Mouse (Mus musculus) midbrain, postnatal 0 days (tissue): Measurements from ENCODE around the gene Fchsd2. TPM values are rescaled to one million over a fixed set of nuclear protein-coding genes. Genes with fewer than 3 reads are reported as not detected.

Source experiments
- ATAC-seq: fragments of 200-750 bp; cut with Nextera tagmentation; 2 replicates; pipeline ENCODE4 v1.8.0; 2017; ENCODE audit warnings: moderate number of reproducible peaks, mild to moderate bottlenecking, moderate TSS enrichment, moderate library complexity; ENCODE audit not compliant: low FRiP score
- DNase-seq: peaks from one replicate; pipeline ENCODE4 v3.0.0-alpha.2; 2015; ENCODE audit warnings: low spot score
- H3K27ac ChIP-seq: fragments of 300-500 bp; sonication (generic); 2 replicates; pipeline ENCODE4 v1.5.1; 2014; ENCODE audit warnings: low read depth, mild to moderate bottlenecking, low read length, mixed read lengths
- H3K27me3 ChIP-seq: fragments of 300-500 bp; sonication (generic); 2 replicates; pipeline ENCODE4 v1.6.1; 2014; ENCODE audit warnings: low read length, control low read depth, mixed read lengths; ENCODE audit not compliant: insufficient read depth
- H3K36me3 ChIP-seq: fragments of 300-500 bp; sonication (generic); 2 replicates; pipeline ENCODE4 v1.6.1; 2014; ENCODE audit warnings: low read length, control low read depth, mixed read lengths; ENCODE audit not compliant: insufficient read depth
- H3K4me1 ChIP-seq: fragments of 300-500 bp; sonication (generic); 2 replicates; pipeline ENCODE4 v1.6.1; 2014; ENCODE audit warnings: mild to moderate bottlenecking, control low read depth, antibody characterized with exemption, low read length, mixed read lengths; ENCODE audit not compliant: insufficient read depth
- H3K4me2 ChIP-seq: fragments of 300-500 bp; sonication (generic); 2 replicates; pipeline ENCODE4 v1.6.1; 2014; ENCODE audit warnings: low read depth, mild to moderate bottlenecking, low read length, mixed read lengths; ENCODE audit not compliant: poor library complexity, severe bottlenecking
- H3K4me3 ChIP-seq: fragments of 300-500 bp; sonication (generic); 2 replicates; pipeline ENCODE4 v1.5.1; 2014; ENCODE audit warnings: low read depth, mild to moderate bottlenecking, low read length, moderate library complexity
- H3K9ac ChIP-seq: fragments of 300-500 bp; sonication (generic); replicated peaks from 2 replicates; pipeline ENCODE4 v1.6.1; 2014; ENCODE audit warnings: mild to moderate bottlenecking, low read length, moderate library complexity, mixed read lengths; ENCODE audit not compliant: poor library complexity, severe bottlenecking
- H3K9me3 ChIP-seq: fragments of 300-500 bp; sonication (generic); 2 replicates; pipeline ENCODE4 v1.6.1; 2016; ENCODE audit warnings: low read length, control low read depth
- CTCF ChIP-seq: IDR thresholded peaks from 2 replicates; pipeline ENCODE4 v1.5.1; 2016; ENCODE audit warnings: antibody characterized with exemption, mild to moderate bottlenecking
- WGBS: fragments of 180-500 bp; shearing (Covaris S2); extraction: QIAGEN DNeasy Blood & Tissue Kit; methylation state at CpG from one replicate; pipeline ENCODE4 v1.1.7; 2014; 5-methylcytosine and 5-hydroxymethylcytosine counted together
- polyA plus RNA-seq: library from polyadenylated mRNA; unstranded; fragments of >200 nt; fragmentation: Nextera tagmentation; extraction: Ambion mirVana; gene quantifications from 2 replicates; pipeline ENCODE4 v1.2.1, GENCODE M21; 2015
- total RNA-seq: library from RNA; depleted of rRNA; stranded (reverse); fragments of >200 nt; gene quantifications from 2 replicates; pipeline ENCODE4 v1.2.3, GENCODE M21; 2014

Gene Fchsd2
- total and polyA plus RNA-seq, 2 experiments from 2014 or later: 39.2 to 55.7 TPM

- ATAC-seq (no peak), DNase-seq (no peak)
- peaks cover 5% of the 10 kb centered on the region; the same call in 1 of the 2 replicates for H3K36me3 ChIP-seq
- no peak overlapping the region for H3K4me2 ChIP-seq
- 0 out of 2 replicates have a peak, but pooled peaks have one; percentile 11 for TF ChIP-seq CTCF
- 94% methylated on average over 3 of the region's 3 CpGs for WGBS
- 0 out of 2 replicates have a peak, but pooled peaks cover 3% of the 10 kb centered on the region for H3K4me1 ChIP-seq
- H3K27me3 ChIP-seq: no peaks in the 10 kb centered on the region
- no peak overlapping the region for H3K9ac ChIP-seq
- no peaks in the 10 kb centered on the region for H3K9me3 ChIP-seq
- no peak overlapping the region for H3K27ac ChIP-seq
- H3K4me3 ChIP-seq: no peak overlapping the region
Observed at GRCm38 (mm10) chr7:101113410-101113809, 20.7 kb downstream of the Fchsd2 start.

GRCm38 (mm10) chr7:101114328-101114727 lies 21.7 kb downstream of the Fchsd2 start:
- Histone ChIP-seq H3K4me2 (no peak overlapping the region), H3K4me3 (no peak overlapping the region), H3K27me3 (no peaks in the 10 kb centered on the region), H3K36me3 (peaks cover 8% of the 10 kb centered on the region; the same call in 1 of the 2 replicates), H3K9me3 (no peaks in the 10 kb centered on the region), H3K9ac (no peak overlapping the region), H3K27ac (no peak overlapping the region), H3K4me1 (0 out of 2 replicates have a peak, but pooled peaks cover 3% of the 10 kb centered on the region)
- no peak for TF ChIP-seq CTCF
- WGBS: 96% methylated on average over 1 of the region's 1 CpGs
- DNase-seq (no peak), ATAC-seq (no peak)

- Histone ChIP-seq H3K9me3 (no peaks in the 10 kb centered on the region), H3K4me3 (no peak overlapping the region), H3K27me3 (no peaks in the 10 kb centered on the region), H3K4me1 (no peaks in the 10 kb centered on the region), H3K4me2 (no peak overlapping the region), H3K9ac (no peak overlapping the region), H3K36me3 (peaks cover 11% of the 10 kb centered on the region; the same call in 1 of the 2 replicates), H3K27ac (no peak overlapping the region)
- no peak for ATAC-seq
- no peak for TF ChIP-seq CTCF
- 96% methylated on average over 7 of the region's 7 CpGs for WGBS
- DNase-seq: no peak
Observed at GRCm38 (mm10) chr7:101119391-101119790, 26.7 kb downstream of the Fchsd2 start.

- DNase-seq (no peak), ATAC-seq (no peak)
- Histone ChIP-seq H3K4me1 (no peaks in the 10 kb centered on the region), H3K4me2 (no peak overlapping the region), H3K27ac (no peak overlapping the region), H3K9ac (no peak overlapping the region), H3K9me3 (no peaks in the 10 kb centered on the region), H3K36me3 (peaks cover 6% of the 10 kb centered on the region; the same call in 1 of the 2 replicates), H3K4me3 (no peak overlapping the region), H3K27me3 (no peaks in the 10 kb centered on the region)
- WGBS: 88% methylated on average over 6 of the region's 6 CpGs
- no peak for TF ChIP-seq CTCF
Observed at GRCm38 (mm10) chr7:101123579-101124347, 31.1 kb downstream of the Fchsd2 start.

GRCm38 (mm10) chr7:101127737-101128136 lies 35.1 kb downstream of the Fchsd2 start:
- no peak overlapping the region for H3K27ac ChIP-seq
- H3K4me2 ChIP-seq: no peak overlapping the region
- no peaks in the 10 kb centered on the region for H3K27me3 ChIP-seq
- no peak overlapping the region for H3K9ac ChIP-seq
- H3K4me3 ChIP-seq: no peak overlapping the region
- no peaks in the 10 kb centered on the region for H3K36me3 ChIP-seq
- H3K4me1 ChIP-seq: no peaks in the 10 kb centered on the region
- no peaks in the 10 kb centered on the region for H3K9me3 ChIP-seq
- DNase-seq: no peak
- ATAC-seq: no peak
- no peak for TF ChIP-seq CTCF
- 80% methylated on average over 3 of the region's 3 CpGs for WGBS

GRCm38 (mm10) chr7:101128536-101128935 lies 35.9 kb downstream of the Fchsd2 start:
- no peak overlapping the region for H3K9ac ChIP-seq
- H3K36me3 ChIP-seq: no peaks in the 10 kb centered on the region
- TF ChIP-seq CTCF: no peak
- no peak overlapping the region for H3K4me2 ChIP-seq
- H3K4me1 ChIP-seq: no peaks in the 10 kb centered on the region
- H3K27ac ChIP-seq: peak overlapping the region; percentile 12; the same call in 1 of the 2 replicates
- WGBS: 76% methylated on average over 4 of the region's 4 CpGs
- no peak for DNase-seq
- no peak for ATAC-seq
- no peaks in the 10 kb centered on the region for H3K9me3 ChIP-seq
- H3K4me3 ChIP-seq: no peak overlapping the region
- H3K27me3 ChIP-seq: no peaks in the 10 kb centered on the region
